9 mouse cellular contexts compared by ENCODE assay signal in genomic region chr4:156227752-156228392, GRCm38 (mm10). TPM values are rescaled to one million over a fixed set of nuclear protein-coding genes. Genes with fewer than 3 reads are reported as not detected.
DNase-seq lines count a peak whose midpoint lies in the region; ATAC-seq and TF ChIP-seq lines count a peak whose summit lies in the region.
"Had no signal": no experiment of that assay in that cellular context is flagged by ENCODE, and none has a peak within 500 bp of the region (broad histone marks: within the 10 kb centered on the region; RNA-seq: fewer than 3 reads in every experiment).

No protein-coding gene starts in this region.

- no peaks in the 10 kb centered on the region for H3K36me3 ChIP-seq in kidney, adult 2 months (ENCODE audit: control insufficient read depth, insufficient read depth, low read length)
- H3K36me3 ChIP-seq in embryonic facial prominence, embryonic 13.5 days, result peaks cover 41% of the 10 kb centered on the region
- H3K36me3 ChIP-seq in hindbrain, embryonic 14.5 days (replicated peaks; ENCODE audit: control insufficient read depth, insufficient read depth), result peaks cover 42% of the 10 kb centered on the region
- peaks cover 29% of the 10 kb centered on the region for H3K36me3 ChIP-seq in lung, embryonic 15.5 days

- ATAC-seq in embryonic facial prominence, embryonic 13.5 days (ENCODE audit: insufficient number of reproducible peaks, insufficient read depth, low FRiP score, low TSS enrichment, low read depth), result no peak
- ATAC-seq in hindbrain, embryonic 14.5 days (ENCODE audit: low FRiP score), result peak; percentile 13; the same call in 1 of the 2 replicates
- ATAC-seq in lung, embryonic 15.5 days (ENCODE audit: borderline replicate concordance, extremely low read depth, low FRiP score, low TSS enrichment), result peak; percentile 38; the same call in 1 of the 2 replicates
- ATAC-seq in frontal cortex, adult (ENCODE audit: low TSS enrichment), result no peak
- ATAC-seq: Patski had no signal

- WGBS in kidney, adult 2 months, result 47% methylated on average over 18 of the region's 18 CpGs
- WGBS in embryonic facial prominence, embryonic 13.5 days, result 33% methylated on average over 18 of the region's 18 CpGs
- 41% methylated on average over 18 of the region's 18 CpGs for WGBS in hindbrain, embryonic 14.5 days
- WGBS in lung, embryonic 15.5 days, result 32% methylated on average over 18 of the region's 18 CpGs

- H3K27me3 ChIP-seq in kidney, adult 2 months (replicated peaks; ENCODE audit: control insufficient read depth, insufficient read depth, low read length), result no peaks in the 10 kb centered on the region
- H3K27me3 ChIP-seq in embryonic facial prominence, embryonic 13.5 days, result no peaks in the 10 kb centered on the region
- H3K27me3 ChIP-seq in hindbrain, embryonic 14.5 days (ENCODE audit: control insufficient read depth, insufficient read depth, low read length), result no peaks in the 10 kb centered on the region
- H3K27me3 ChIP-seq in lung, embryonic 15.5 days, result no peaks in the 10 kb centered on the region
- H3K27me3 ChIP-seq: Patski had no signal

- TF ChIP-seq POLR2A in kidney, adult 2 months (IDR thresholded peaks at IDR 0.05; ENCODE audit: low read depth, low read length), result no peak

- peak overlapping the region; percentile 15; the same call in 1 of the 2 replicates for H3K4me3 ChIP-seq in kidney, adult 2 months (ENCODE audit: insufficient read depth, low read depth, low read length)
- peak overlapping the region; percentile 17 for H3K4me3 ChIP-seq in embryonic facial prominence, embryonic 13.5 days
- no peak overlapping the region for H3K4me3 ChIP-seq in hindbrain, embryonic 14.5 days (replicated peaks; ENCODE audit: low read length)
- peak overlapping the region; percentile 9 for H3K4me3 ChIP-seq in lung, embryonic 15.5 days

- H3K9me3 ChIP-seq in embryonic facial prominence, embryonic 13.5 days, result no peaks in the 10 kb centered on the region
- H3K9me3 ChIP-seq in hindbrain, embryonic 14.5 days (ENCODE audit: control insufficient read depth, low read length), result no peaks in the 10 kb centered on the region
- H3K9me3 ChIP-seq in lung, embryonic 15.5 days, result no peaks in the 10 kb centered on the region

- TF ChIP-seq CTCF in kidney, adult 2 months (conservative IDR thresholded peaks at IDR 0.05; ENCODE audit: insufficient read depth, insufficient read length, low read depth, low read length), result no peak

- no peak overlapping the region for H3K27ac ChIP-seq in kidney, adult 2 months (ENCODE audit: insufficient read depth, low read depth, low read length)
- peak overlapping the region; percentile 33; the same call in 1 of the 2 replicates for H3K27ac ChIP-seq in embryonic facial prominence, embryonic 13.5 days
- no peak overlapping the region for H3K27ac ChIP-seq in hindbrain, embryonic 14.5 days
- peak overlapping the region; percentile 48 for H3K27ac ChIP-seq in lung, embryonic 15.5 days

- peak; percentile 35 for DNase-seq in kidney, adult 2 months
- no peak for DNase-seq in kidney, adult 9 months
- DNase-seq in hindbrain, embryonic 14.5 days (ENCODE audit: low spot score), result no peak
- no peak for DNase-seq in layer of hippocampus, adult 18-20 months (ENCODE audit: low spot score in 2 of 2)
- no peak for DNase-seq in right cerebral cortex, postnatal 36 days (ENCODE audit: low spot score in 2 of 2)

- H3K9ac ChIP-seq in embryonic facial prominence, embryonic 13.5 days, result peak overlapping the region; percentile 40
- no peak overlapping the region for H3K9ac ChIP-seq in hindbrain, embryonic 14.5 days
- no peak overlapping the region for H3K9ac ChIP-seq in lung, embryonic 15.5 days

- H3K4me1 ChIP-seq in kidney, adult 2 months (ENCODE audit: control insufficient read depth, insufficient read depth, low read length), result no peaks in the 10 kb centered on the region
- peaks cover 9% of the 10 kb centered on the region for H3K4me1 ChIP-seq in embryonic facial prominence, embryonic 13.5 days
- H3K4me1 ChIP-seq in hindbrain, embryonic 14.5 days (replicated peaks; ENCODE audit: control insufficient read depth, insufficient read depth, low read length), result no peaks in the 10 kb centered on the region
- H3K4me1 ChIP-seq in lung, embryonic 15.5 days, result peaks cover 15% of the 10 kb centered on the region

- peak overlapping the region; percentile 42 for H3K4me2 ChIP-seq in embryonic facial prominence, embryonic 13.5 days
- no peak overlapping the region for H3K4me2 ChIP-seq in hindbrain, embryonic 14.5 days (replicated peaks)
- peak overlapping the region; percentile 43 for H3K4me2 ChIP-seq in lung, embryonic 15.5 days

RNA-seq across cellular contexts. Expression of gene Plekhn1, which starts 6.8 kb away (rescaled TPM):
- 34.8 and 41.2 TPM in 2 replicates for polyA plus RNA-seq in kidney, adult 2 months (2012; rRNA removed)
- polyA plus RNA-seq in embryonic facial prominence, embryonic 13.5 days (2015; fragmentation: Nextera tagmentation; extraction: Ambion mirVana), result 29.9 and 30.7 TPM in 2 replicates
- polyA plus RNA-seq in hindbrain, embryonic 14.5 days (2014; fragmentation: Nextera tagmentation; extraction: Ambion mirVana), result 28.6 and 28.7 TPM in 2 replicates
- 19.0 and 21.1 TPM in 2 replicates for polyA plus RNA-seq in lung, embryonic 15.5 days (2015; fragmentation: Nextera tagmentation; extraction: Ambion mirVana)
- 10 to 100 TPM; 37.5 to 38.8 TPM for total RNA-seq in layer of hippocampus, adult 18-20 months (2021)

RNA-seq across cellular contexts. Expression of gene Noc2l, which starts 7.9 kb away (rescaled TPM):
- 46.1 and 46.5 TPM in 2 replicates for polyA plus RNA-seq in kidney, adult 2 months (2012; rRNA removed)
- 77.8 and 86.3 TPM in 2 replicates for polyA plus RNA-seq in embryonic facial prominence, embryonic 13.5 days (2015; fragmentation: Nextera tagmentation; extraction: Ambion mirVana)
- polyA plus RNA-seq in hindbrain, embryonic 14.5 days (2014; fragmentation: Nextera tagmentation; extraction: Ambion mirVana), result 47.9 and 49.5 TPM in 2 replicates
- 67.3 and 69.2 TPM in 2 replicates for polyA plus RNA-seq in lung, embryonic 15.5 days (2015; fragmentation: Nextera tagmentation; extraction: Ambion mirVana)
- 10 to 100 TPM; 69.5 to 71.7 TPM for total RNA-seq in layer of hippocampus, adult 18-20 months (2021)

RNA-seq across cellular contexts. Expression of gene Perm1, which starts 12.2 kb away (rescaled TPM):
- 4.6 and 5.6 TPM in 2 replicates for polyA plus RNA-seq in kidney, adult 2 months (2012; rRNA removed)
- polyA plus RNA-seq in embryonic facial prominence, embryonic 13.5 days (2015; fragmentation: Nextera tagmentation; extraction: Ambion mirVana), result 0.62 and 1.1 TPM in 2 replicates
- 1.9 and 2.2 TPM in 2 replicates for polyA plus RNA-seq in hindbrain, embryonic 14.5 days (2014; fragmentation: Nextera tagmentation; extraction: Ambion mirVana)
- polyA plus RNA-seq in lung, embryonic 15.5 days (2015; fragmentation: Nextera tagmentation; extraction: Ambion mirVana), result 0.49 and 0.55 TPM in 2 replicates
- total RNA-seq in layer of hippocampus, adult 18-20 months (2021), result under 1 TPM; 0.15 to 0.40 TPM

RNA-seq across cellular contexts. Expression of gene AW011738, which starts 24.8 kb away (rescaled TPM):
- 1.7 and 1.9 TPM in 2 replicates for polyA plus RNA-seq in kidney, adult 2 months (2012; rRNA removed)
- 2.3 and 2.9 TPM in 2 replicates for polyA plus RNA-seq in embryonic facial prominence, embryonic 13.5 days (2015; fragmentation: Nextera tagmentation; extraction: Ambion mirVana)
- polyA plus RNA-seq in hindbrain, embryonic 14.5 days (2014; fragmentation: Nextera tagmentation; extraction: Ambion mirVana), result 0.68 and 1.2 TPM in 2 replicates
- 2.7 and 3.5 TPM in 2 replicates for polyA plus RNA-seq in lung, embryonic 15.5 days (2015; fragmentation: Nextera tagmentation; extraction: Ambion mirVana)
- 1 to 10 TPM; 5.4 to 6.5 TPM for total RNA-seq in layer of hippocampus, adult 18-20 months (2021)

RNA-seq across cellular contexts. Expression of gene Isg15, which starts 27.3 kb away (rescaled TPM):
- polyA plus RNA-seq in kidney, adult 2 months (2012; rRNA removed), result 11.1 and 17.8 TPM in 2 replicates
- polyA plus RNA-seq in embryonic facial prominence, embryonic 13.5 days (2015; fragmentation: Nextera tagmentation; extraction: Ambion mirVana), result 1.6 and 2.1 TPM in 2 replicates
- 0.87 and 0.90 TPM in 2 replicates for polyA plus RNA-seq in hindbrain, embryonic 14.5 days (2014; fragmentation: Nextera tagmentation; extraction: Ambion mirVana)
- polyA plus RNA-seq in lung, embryonic 15.5 days (2015; fragmentation: Nextera tagmentation; extraction: Ambion mirVana), result 2.1 and 3.1 TPM in 2 replicates
- under 1 TPM in 1 of 2 experiments, not detected in 1; 0.74 TPM for total RNA-seq in layer of hippocampus, adult 18-20 months (2021)

Comparison
In these comparisons a context has a peak if more than half of its experiments do, and no peak if none do; other contexts are left out.
1. H3K27ac ChIP-seq: peak in embryonic facial prominence, embryonic 13.5 days (single experiment) and lung, embryonic 15.5 days (single experiment); none in kidney, adult 2 months (single experiment) and hindbrain, embryonic 14.5 days (single experiment).
2. ATAC-seq: peak in hindbrain, embryonic 14.5 days (single experiment) and lung, embryonic 15.5 days (single experiment); none in embryonic facial prominence, embryonic 13.5 days (single experiment) and frontal cortex, adult (single experiment).